Mouse (Mus musculus): ENCODE measurements around the gene Gabra4. TPM values are rescaled to one million over a fixed set of nuclear protein-coding genes. Genes with fewer than 3 reads are reported as not detected.

The Gabra4 gene
- polyA plus RNA-seq, 1 experiment from 2014 or later = 9.0 TPM

- ATAC-seq (ENCODE audit: insufficient number of reproducible peaks, insufficient read depth, low FRiP score, low read depth) = no peak
- 83% methylated on average over 2 of the region's 2 CpGs for WGBS
- Histone ChIP-seq H3K27ac (ENCODE audit: low read length) (no peak overlapping the region), H3K4me3 (ENCODE audit: low read depth, low read length) (no peak overlapping the region), H3K36me3 (ENCODE audit: control insufficient read depth, insufficient read depth, low read length) (no peaks in the 10 kb centered on the region), H3K27me3 (ENCODE audit: control insufficient read depth, insufficient read depth, low read length) (no peaks in the 10 kb centered on the region), H3K4me1 (ENCODE audit: control insufficient read depth, insufficient read depth, low read length) (no peaks in the 10 kb centered on the region), H3K9me3 (ENCODE audit: control insufficient read depth, low read depth, low read length) (no peaks in the 10 kb centered on the region), H3K4me2 (replicated peaks; ENCODE audit: low read depth, low read length) (no peak overlapping the region), H3K9ac (replicated peaks; ENCODE audit: low read depth, low read length) (no peak overlapping the region)
These were observed 10.0 kb downstream of the Gabra4 start for GRCm38 (mm10) chr5:71648108-71648507.

GRCm38 (mm10) chr5:71639804-71640203, 18.3 kb downstream of the Gabra4 start:
- no peak overlapping the region for H3K4me2 ChIP-seq (replicated peaks; ENCODE audit: low read depth, low read length)
- H3K9me3 ChIP-seq (ENCODE audit: control insufficient read depth, low read depth, low read length) = no peaks in the 10 kb centered on the region
- H3K4me3 ChIP-seq (ENCODE audit: low read depth, low read length) = no peak overlapping the region
- H3K27ac ChIP-seq (ENCODE audit: low read length) = no peak overlapping the region
- no peaks in the 10 kb centered on the region for H3K27me3 ChIP-seq (ENCODE audit: control insufficient read depth, insufficient read depth, low read length)
- no peak overlapping the region for H3K9ac ChIP-seq (replicated peaks; ENCODE audit: low read depth, low read length)
- no peaks in the 10 kb centered on the region for H3K4me1 ChIP-seq (ENCODE audit: control insufficient read depth, insufficient read depth, low read length)
- WGBS = 88% methylated on average over 10 of the region's 10 CpGs
- H3K36me3 ChIP-seq (ENCODE audit: control insufficient read depth, insufficient read depth, low read length) = no peaks in the 10 kb centered on the region
- ATAC-seq (ENCODE audit: insufficient number of reproducible peaks, insufficient read depth, low FRiP score, low read depth) = no peak

GRCm38 (mm10) chr5:71627820-71628219, 30.3 kb downstream of the Gabra4 start:
- H3K4me2 ChIP-seq (replicated peaks; ENCODE audit: low read depth, low read length) = no peak overlapping the region
- ATAC-seq (ENCODE audit: insufficient number of reproducible peaks, insufficient read depth, low FRiP score, low read depth) = no peak
- no peak overlapping the region for H3K27ac ChIP-seq (ENCODE audit: low read length)
- H3K27me3 ChIP-seq (ENCODE audit: control insufficient read depth, insufficient read depth, low read length) = no peaks in the 10 kb centered on the region
- WGBS = 84% methylated on average over 3 of the region's 3 CpGs
- no peak overlapping the region for H3K4me3 ChIP-seq (ENCODE audit: low read depth, low read length)
- H3K4me1 ChIP-seq (ENCODE audit: control insufficient read depth, insufficient read depth, low read length) = no peaks in the 10 kb centered on the region
- H3K9me3 ChIP-seq (ENCODE audit: control insufficient read depth, low read depth, low read length) = no peaks in the 10 kb centered on the region
- no peak overlapping the region for H3K9ac ChIP-seq (replicated peaks; ENCODE audit: low read depth, low read length)
- no peaks in the 10 kb centered on the region for H3K36me3 ChIP-seq (ENCODE audit: control insufficient read depth, insufficient read depth, low read length)

- Histone ChIP-seq H3K4me3 (ENCODE audit: low read depth, low read length) (no peak overlapping the region), H3K27ac (ENCODE audit: low read length) (no peak overlapping the region), H3K4me1 (ENCODE audit: control insufficient read depth, insufficient read depth, low read length) (no peaks in the 10 kb centered on the region), H3K27me3 (ENCODE audit: control insufficient read depth, insufficient read depth, low read length) (no peaks in the 10 kb centered on the region), H3K9me3 (ENCODE audit: control insufficient read depth, low read depth, low read length) (no peaks in the 10 kb centered on the region), H3K36me3 (ENCODE audit: control insufficient read depth, insufficient read depth, low read length) (no peaks in the 10 kb centered on the region), H3K4me2 (replicated peaks; ENCODE audit: low read depth, low read length) (no peak overlapping the region), H3K9ac (replicated peaks; ENCODE audit: low read depth, low read length) (no peak overlapping the region)
- no peak for ATAC-seq (ENCODE audit: insufficient number of reproducible peaks, insufficient read depth, low FRiP score, low read depth)
- whole genome bisulfite sequencing = 61% methylated on average over 4 of the region's 4 CpGs
These were observed 41.4 kb downstream of the Gabra4 start for GRCm38 (mm10) chr5:71616734-71617133.

- Histone ChIP-seq H3K4me3 (ENCODE audit: low read depth, low read length) (no peak overlapping the region), H3K9ac (replicated peaks; ENCODE audit: low read depth, low read length) (no peak overlapping the region), H3K36me3 (ENCODE audit: control insufficient read depth, insufficient read depth, low read length) (no peaks in the 10 kb centered on the region), H3K4me1 (ENCODE audit: control insufficient read depth, insufficient read depth, low read length) (no peaks in the 10 kb centered on the region), H3K27ac (ENCODE audit: low read length) (no peak overlapping the region), H3K27me3 (ENCODE audit: control insufficient read depth, insufficient read depth, low read length) (no peaks in the 10 kb centered on the region), H3K4me2 (replicated peaks; ENCODE audit: low read depth, low read length) (no peak overlapping the region), H3K9me3 (ENCODE audit: control insufficient read depth, low read depth, low read length) (no peaks in the 10 kb centered on the region)
- 95% methylated on average over 1 of the region's 1 CpGs for WGBS
- no peak for ATAC-seq (ENCODE audit: insufficient number of reproducible peaks, insufficient read depth, low FRiP score, low read depth)
These were observed 43.8 kb downstream of the Gabra4 start for GRCm38 (mm10) chr5:71614311-71614710.

- 83% methylated on average over 1 of the region's 1 CpGs for WGBS
- H3K27ac ChIP-seq (ENCODE audit: low read length) = no peak overlapping the region
- no peak for ATAC-seq (ENCODE audit: insufficient number of reproducible peaks, insufficient read depth, low FRiP score, low read depth)
- H3K27me3 ChIP-seq (ENCODE audit: control insufficient read depth, insufficient read depth, low read length) = no peaks in the 10 kb centered on the region
- no peak overlapping the region for H3K4me3 ChIP-seq (ENCODE audit: low read depth, low read length)
- no peak overlapping the region for H3K4me2 ChIP-seq (replicated peaks; ENCODE audit: low read depth, low read length)
- H3K36me3 ChIP-seq (ENCODE audit: control insufficient read depth, insufficient read depth, low read length) = no peaks in the 10 kb centered on the region
- no peaks in the 10 kb centered on the region for H3K4me1 ChIP-seq (ENCODE audit: control insufficient read depth, insufficient read depth, low read length)
- H3K9ac ChIP-seq (replicated peaks; ENCODE audit: low read depth, low read length) = no peak overlapping the region
- H3K9me3 ChIP-seq (ENCODE audit: control insufficient read depth, low read depth, low read length) = no peaks in the 10 kb centered on the region
These were observed 49.4 kb downstream of the Gabra4 start for GRCm38 (mm10) chr5:71608735-71609134.

DNA sequence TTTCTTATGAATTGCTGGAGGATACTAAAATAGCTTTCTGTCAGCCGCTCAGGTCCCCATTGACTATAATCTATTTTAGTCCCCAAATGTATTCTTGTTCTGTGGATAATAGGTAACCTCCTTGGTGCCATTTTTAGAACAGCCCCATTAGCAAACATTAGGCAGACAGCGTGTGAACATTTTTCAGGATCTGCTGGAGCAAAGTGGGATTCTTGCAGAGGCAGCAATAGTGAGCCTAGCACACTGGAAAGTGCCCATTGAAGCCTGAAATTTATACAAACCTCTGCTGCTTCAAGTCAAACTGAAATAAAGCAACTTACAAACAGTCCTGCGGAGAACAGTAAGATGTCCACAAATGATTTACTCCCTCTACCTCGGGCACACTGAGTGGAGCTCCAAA, 51.2 kb downstream of the Gabra4 start:
- Histone ChIP-seq H3K4me3 (ENCODE audit: low read depth, low read length) (no peak overlapping the region), H3K9ac (replicated peaks; ENCODE audit: low read depth, low read length) (no peak overlapping the region), H3K27me3 (ENCODE audit: control insufficient read depth, insufficient read depth, low read length) (no peaks in the 10 kb centered on the region), H3K9me3 (ENCODE audit: control insufficient read depth, low read depth, low read length) (no peaks in the 10 kb centered on the region), H3K4me2 (replicated peaks; ENCODE audit: low read depth, low read length) (no peak overlapping the region), H3K4me1 (ENCODE audit: control insufficient read depth, insufficient read depth, low read length) (no peaks in the 10 kb centered on the region), H3K36me3 (ENCODE audit: control insufficient read depth, insufficient read depth, low read length) (no peaks in the 10 kb centered on the region), H3K27ac (ENCODE audit: low read length) (no peak overlapping the region)
- ATAC-seq (ENCODE audit: insufficient number of reproducible peaks, insufficient read depth, low FRiP score, low read depth) = no peak
- WGBS = 44% methylated on average over 4 of the region's 4 CpGs

GRCm38 (mm10) chr5:71604128-71604690, 53.9 kb downstream of the Gabra4 start:
- 57% methylated on average over 8 of the region's 8 CpGs for WGBS
- Histone ChIP-seq H3K9me3 (ENCODE audit: control insufficient read depth, low read depth, low read length) (no peaks in the 10 kb centered on the region), H3K4me1 (ENCODE audit: control insufficient read depth, insufficient read depth, low read length) (no peaks in the 10 kb centered on the region), H3K36me3 (ENCODE audit: control insufficient read depth, insufficient read depth, low read length) (no peaks in the 10 kb centered on the region), H3K4me3 (ENCODE audit: low read depth, low read length) (no peak overlapping the region), H3K27ac (ENCODE audit: low read length) (no peak overlapping the region), H3K4me2 (replicated peaks; ENCODE audit: low read depth, low read length) (no peak overlapping the region), H3K27me3 (ENCODE audit: control insufficient read depth, insufficient read depth, low read length) (no peaks in the 10 kb centered on the region), H3K9ac (replicated peaks; ENCODE audit: low read depth, low read length) (no peak overlapping the region)
- ATAC-seq (ENCODE audit: insufficient number of reproducible peaks, insufficient read depth, low FRiP score, low read depth) = no peak

DNA sequence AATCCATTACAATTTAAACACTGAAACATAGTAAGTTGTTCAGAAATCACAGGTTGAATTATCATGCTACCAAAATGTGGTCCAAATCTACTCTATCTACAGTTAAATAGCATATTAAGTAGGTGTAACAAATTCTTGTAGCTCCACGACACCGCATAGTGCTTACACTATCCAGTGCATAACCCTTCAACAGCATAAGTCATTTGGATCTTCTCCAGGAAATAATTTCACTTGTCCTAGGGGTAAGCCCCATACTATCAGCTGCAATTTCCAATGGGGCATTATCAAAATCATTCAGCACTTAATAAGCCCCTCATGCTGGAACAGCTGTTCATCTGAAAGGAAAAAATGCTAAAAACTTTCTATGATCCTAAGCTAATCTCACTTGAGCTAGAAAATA, 62.8 kb downstream of the Gabra4 start:
- Histone ChIP-seq H3K9ac (replicated peaks; ENCODE audit: low read depth, low read length) (no peak overlapping the region), H3K4me2 (replicated peaks; ENCODE audit: low read depth, low read length) (no peak overlapping the region), H3K9me3 (ENCODE audit: control insufficient read depth, low read depth, low read length) (no peaks in the 10 kb centered on the region), H3K36me3 (ENCODE audit: control insufficient read depth, insufficient read depth, low read length) (no peaks in the 10 kb centered on the region), H3K27ac (ENCODE audit: low read length) (no peak overlapping the region), H3K27me3 (ENCODE audit: control insufficient read depth, insufficient read depth, low read length) (no peaks in the 10 kb centered on the region), H3K4me3 (ENCODE audit: low read depth, low read length) (no peak overlapping the region), H3K4me1 (ENCODE audit: control insufficient read depth, insufficient read depth, low read length) (no peaks in the 10 kb centered on the region)
- 78% methylated on average over 2 of the region's 2 CpGs for WGBS
- ATAC-seq (ENCODE audit: insufficient number of reproducible peaks, insufficient read depth, low FRiP score, low read depth) = no peak

Data from stomach, embryonic 14.5 days (tissue).